ENCODE assay signal across 8 mouse cellular contexts in the genomic region with DNA sequence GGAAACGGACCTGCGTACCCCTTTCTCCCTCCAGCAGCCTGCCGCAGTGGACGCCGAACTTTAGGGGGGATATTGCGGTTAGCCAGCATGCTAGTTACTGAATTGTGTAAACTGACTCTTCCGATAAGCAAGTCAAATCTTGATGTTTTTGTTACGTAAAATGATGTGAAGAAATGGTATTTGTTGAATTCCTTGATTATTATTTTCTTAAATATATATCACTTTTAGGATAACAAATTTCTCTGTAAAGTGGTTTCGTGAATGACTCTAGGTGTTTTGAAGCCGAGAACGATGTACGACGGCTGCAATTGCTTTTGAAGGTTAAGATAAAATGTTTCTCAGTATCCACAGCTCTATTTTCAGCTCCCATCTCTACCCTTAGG. TPM values are rescaled to one million over a fixed set of nuclear protein-coding genes. Genes with fewer than 3 reads are reported as not detected.
A peak's percentile ranks its signal among the peaks of the same experiment; 100 is the strongest.
DNase-seq lines count a peak whose midpoint lies in the region; ATAC-seq and TF ChIP-seq lines count a peak whose summit lies in the region.

No protein-coding gene starts in this region.

- under 1% methylated on average over 13 of the region's 13 CpGs for WGBS in cerebellum, adult 2 months
- 4% methylated on average over 13 of the region's 13 CpGs for WGBS in limb, embryonic 13.5 days
- WGBS in stomach, embryonic 15.5 days, result 4% methylated on average over 13 of the region's 13 CpGs

- H3K27ac ChIP-seq in cerebellum, adult 2 months (ENCODE audit: insufficient read depth, low read length), result peak overlapping the region; percentile 95
- H3K27ac ChIP-seq in limb, embryonic 13.5 days, result peak overlapping the region; percentile 93
- peak overlapping the region; percentile 97 for H3K27ac ChIP-seq in stomach, embryonic 15.5 days

- peak overlapping the region; percentile 71 for H3K4me2 ChIP-seq in limb, embryonic 13.5 days (replicated peaks)
- peak overlapping the region; percentile 57 for H3K4me2 ChIP-seq in stomach, embryonic 15.5 days

- TF ChIP-seq CTCF in cerebellum, adult 2 months (IDR thresholded peaks at IDR 0.05; ENCODE audit: borderline replicate concordance, insufficient read depth, low read depth, low read length), result no peak

- no peaks in the 10 kb centered on the region for H3K9me3 ChIP-seq in megakaryocyte, embryonic 14.5 days
- H3K9me3 ChIP-seq in limb, embryonic 13.5 days, result no peaks in the 10 kb centered on the region
- H3K9me3 ChIP-seq in stomach, embryonic 15.5 days, result no peaks in the 10 kb centered on the region

- TF ChIP-seq POLR2A in cerebellum, adult 2 months (IDR thresholded peaks at IDR 0.05; ENCODE audit: borderline replicate concordance, insufficient read depth, low read length), result no peak

- peak in 1 of 2 experiments; percentile 25 for DNase-seq in cerebellum, adult 2 months
- DNase-seq in cerebellum, adult 18-20 months, result no peak
- no peak for DNase-seq in gastrocnemius, postnatal 14 days
- DNase-seq in urinary bladder, adult 18-20 months (ENCODE audit: low spot score in 2 of 2), result no peak

- peaks cover 25% of the 10 kb centered on the region for H3K36me3 ChIP-seq in megakaryocyte, embryonic 14.5 days (replicated peaks; ENCODE audit: low read length)
- H3K36me3 ChIP-seq in limb, embryonic 13.5 days, result no peaks in the 10 kb centered on the region
- no peaks in the 10 kb centered on the region for H3K36me3 ChIP-seq in stomach, embryonic 15.5 days

- H3K4me1 ChIP-seq in cerebellum, adult 2 months (ENCODE audit: control insufficient read depth, insufficient read depth, low read length), result peaks cover 15% of the 10 kb centered on the region
- H3K4me1 ChIP-seq in megakaryocyte, embryonic 14.5 days, result peaks cover 62% of the 10 kb centered on the region
- H3K4me1 ChIP-seq in limb, embryonic 13.5 days, result peaks cover 28% of the 10 kb centered on the region
- peaks cover 23% of the 10 kb centered on the region for H3K4me1 ChIP-seq in stomach, embryonic 15.5 days

- no peaks in the 10 kb centered on the region for H3K27me3 ChIP-seq in cerebellum, adult 2 months (ENCODE audit: control insufficient read depth, insufficient read depth, low read length)
- no peaks in the 10 kb centered on the region for H3K27me3 ChIP-seq in megakaryocyte, embryonic 14.5 days (replicated peaks)
- no peaks in the 10 kb centered on the region for H3K27me3 ChIP-seq in limb, embryonic 13.5 days
- H3K27me3 ChIP-seq in stomach, embryonic 15.5 days (replicated peaks), result no peaks in the 10 kb centered on the region

- no peak for ATAC-seq in megakaryocyte, adult 5-6 weeks (ENCODE audit: poor library complexity, severe bottlenecking)
- no peak for ATAC-seq in limb, embryonic 13.5 days (ENCODE audit: low FRiP score, low read depth)
- no peak for ATAC-seq in stomach, embryonic 15.5 days (ENCODE audit: insufficient read depth, low FRiP score, low read depth)

- intact Hi-C loops in gastrocnemius, postnatal 14 days (cut with DNase I; ENCODE audit: low total_unique reads), result loop anchor here (5.0 kb wide), 1 partner anchor 35 kb away; no protein-coding TSS in a partner anchor

- H3K4me3 ChIP-seq in cerebellum, adult 2 months (replicated peaks; ENCODE audit: insufficient read depth, low read depth, low read length), result peak overlapping the region; percentile 98
- H3K4me3 ChIP-seq in megakaryocyte, embryonic 14.5 days (replicated peaks), result peak overlapping the region; percentile 96
- H3K4me3 ChIP-seq in limb, embryonic 13.5 days, result peak overlapping the region; percentile 77
- H3K4me3 ChIP-seq in stomach, embryonic 15.5 days (replicated peaks), result peak overlapping the region; percentile 74

- H3K9ac ChIP-seq in limb, embryonic 13.5 days, result peak overlapping the region; percentile 77
- peak overlapping the region; percentile 56 for H3K9ac ChIP-seq in stomach, embryonic 15.5 days

RNA-seq across cellular contexts. Expression of gene Vps26c, which starts 0.5 kb away (rescaled TPM):
- 54.8 and 57.8 TPM in 2 replicates for polyA plus RNA-seq in cerebellum, adult 2 months (2012; rRNA removed)
- polyA plus RNA-seq in megakaryocyte, embryonic 14.5 days (2012; ENCODE audit: insufficient read depth, low replicate concordance), result 2.8 and 3.1 TPM in 2 replicates
- 39.2 and 43.3 TPM in 2 replicates for total RNA-seq in megakaryocyte, adult 5-6 weeks (2015)
- 45.6 and 46.0 TPM in 2 replicates for total RNA-seq in megakaryocyte, adult 5-6 weeks (2017)
- 55.2 and 60.2 TPM in 2 replicates for polyA plus RNA-seq in limb, embryonic 13.5 days (2015; fragmentation: Nextera tagmentation; extraction: Ambion mirVana)
- polyA plus RNA-seq in stomach, embryonic 15.5 days (2015; fragmentation: Nextera tagmentation; extraction: Ambion mirVana), result 54.8 and 55.3 TPM in 2 replicates
- total RNA-seq in gastrocnemius, postnatal 14 days (2021), result 10 to 100 TPM; 11.8 to 14.9 TPM

RNA-seq across cellular contexts. Expression of gene Dyrk1a, which starts 42.7 kb away (rescaled TPM):
- 41.7 and 42.8 TPM in 2 replicates for polyA plus RNA-seq in cerebellum, adult 2 months (2012; rRNA removed)
- 5.9 and 6.5 TPM in 2 replicates for polyA plus RNA-seq in megakaryocyte, embryonic 14.5 days (2012; ENCODE audit: insufficient read depth, low replicate concordance)
- 65.9 and 67.4 TPM in 2 replicates for total RNA-seq in megakaryocyte, adult 5-6 weeks (2015)
- total RNA-seq in megakaryocyte, adult 5-6 weeks (2017), result 62.2 and 66.8 TPM in 2 replicates
- polyA plus RNA-seq in limb, embryonic 13.5 days (2015; fragmentation: Nextera tagmentation; extraction: Ambion mirVana), result 10.3 and 11.5 TPM in 2 replicates
- polyA plus RNA-seq in stomach, embryonic 15.5 days (2015; fragmentation: Nextera tagmentation; extraction: Ambion mirVana), result 8.0 and 9.5 TPM in 2 replicates
- 10 to 100 TPM; 60.6 to 66.2 TPM for total RNA-seq in gastrocnemius, postnatal 14 days (2021)

Comparison
In these comparisons a context has a peak if more than half of its experiments do, and no peak if none do; other contexts are left out.
1. RNA of gene Vps26c, which starts 0.5 kb away (polyA plus RNA-seq): 55.2 to 60.2 TPM in limb, embryonic 13.5 days, 54.8 to 57.8 TPM in cerebellum, adult 2 months and 54.8 to 55.3 TPM in stomach, embryonic 15.5 days; 2.8 to 3.1 TPM in megakaryocyte, embryonic 14.5 days; every median in the first group is over 10 times any median in the second.
2. Peak in every context shown above with its lines, with median percentiles within 50 percentile points of each other: H3K27ac ChIP-seq and H3K4me3 ChIP-seq.